Mouse (Mus musculus): ENCODE measurements around the gene Prkd2. TPM values are rescaled to one million over a fixed set of nuclear protein-coding genes. Genes with fewer than 3 reads are reported as not detected.
A peak's percentile ranks its signal among the peaks of the same experiment; 100 is the strongest.

The Prkd2 gene
- polyA plus RNA-seq, 1 experiment from 2014 or later, result 11.0 TPM

DNA sequence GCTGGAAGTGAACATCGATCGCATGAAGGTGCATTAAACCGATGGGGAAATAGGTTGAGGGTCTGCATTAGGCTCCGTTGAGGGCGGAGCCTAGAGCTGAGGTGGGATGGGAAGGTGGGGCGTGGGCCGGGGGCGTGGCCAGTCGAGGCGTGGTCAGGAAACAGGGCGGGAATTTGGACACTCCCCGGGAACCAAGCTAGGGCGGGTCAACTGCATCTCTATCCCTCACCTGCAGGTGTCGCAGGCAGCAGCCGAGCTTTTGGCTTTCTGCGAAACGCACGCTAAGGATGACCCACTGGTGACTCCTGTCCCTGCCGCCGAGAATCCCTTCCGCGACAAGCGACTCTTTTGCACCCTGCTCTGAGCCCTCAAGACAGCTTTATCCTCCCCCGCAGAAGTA lies 52.3 kb downstream of the Prkd2 start:
- DNase-seq (ENCODE audit: low spot score) (peak; percentile 91), ATAC-seq (replicated peaks; ENCODE audit: low FRiP score) (peak; percentile 63)
- Histone ChIP-seq H3K36me3 (ENCODE audit: control insufficient read depth, insufficient read depth, low read length) (no peaks in the 10 kb centered on the region), H3K4me1 (replicated peaks; ENCODE audit: control insufficient read depth, insufficient read depth, low read length) (peaks cover 24% of the 10 kb centered on the region), H3K4me2 (ENCODE audit: low read depth, low read length, severe bottlenecking) (peak overlapping the region; percentile 53), H3K27me3 (ENCODE audit: control insufficient read depth, insufficient read depth, low read length) (peaks cover 28% of the 10 kb centered on the region), H3K9me3 (ENCODE audit: control insufficient read depth, low read length) (no peaks in the 10 kb centered on the region), H3K9ac (ENCODE audit: low read length) (peak overlapping the region; percentile 39; the same call in 1 of the 2 replicates), H3K4me3 (ENCODE audit: low read depth, low read length) (peak overlapping the region; percentile 19), H3K27ac (ENCODE audit: low read depth, low read length) (peak overlapping the region; percentile 46)
- under 1% methylated on average over 24 of the region's 24 CpGs for WGBS

GRCm38 (mm10) chr7:16895511-16895910 lies 52.8 kb downstream of the Prkd2 start:
- Histone ChIP-seq H3K27me3 (ENCODE audit: control insufficient read depth, insufficient read depth, low read length) (peaks cover 26% of the 10 kb centered on the region), H3K4me1 (replicated peaks; ENCODE audit: control insufficient read depth, insufficient read depth, low read length) (peaks cover 26% of the 10 kb centered on the region), H3K36me3 (ENCODE audit: control insufficient read depth, insufficient read depth, low read length) (no peaks in the 10 kb centered on the region), H3K4me2 (ENCODE audit: low read depth, low read length, severe bottlenecking) (peak overlapping the region; percentile 53; the same call in 1 of the 2 replicates), H3K27ac (ENCODE audit: low read depth, low read length) (no peak overlapping the region), H3K4me3 (ENCODE audit: low read depth, low read length) (peak overlapping the region; percentile 19), H3K9ac (ENCODE audit: low read length) (peak overlapping the region; percentile 39; the same call in 1 of the 2 replicates), H3K9me3 (ENCODE audit: control insufficient read depth, low read length) (no peaks in the 10 kb centered on the region)
- 31% methylated on average over 10 of the region's 10 CpGs for WGBS
- ATAC-seq (replicated peaks; ENCODE audit: low FRiP score), result no peak
- no peak for DNase-seq (ENCODE audit: low spot score)

- no peak overlapping the region for H3K4me3 ChIP-seq (ENCODE audit: low read depth, low read length)
- no peak for DNase-seq (ENCODE audit: low spot score)
- H3K4me1 ChIP-seq (replicated peaks; ENCODE audit: control insufficient read depth, insufficient read depth, low read length), result peaks cover 4% of the 10 kb centered on the region; the same call in 1 of the 2 replicates
- no peak overlapping the region for H3K4me2 ChIP-seq (ENCODE audit: low read depth, low read length, severe bottlenecking)
- H3K27ac ChIP-seq (ENCODE audit: low read depth, low read length), result no peak overlapping the region
- H3K9ac ChIP-seq (ENCODE audit: low read length), result no peak overlapping the region
- H3K36me3 ChIP-seq (ENCODE audit: control insufficient read depth, insufficient read depth, low read length), result no peaks in the 10 kb centered on the region
- no peaks in the 10 kb centered on the region for H3K9me3 ChIP-seq (ENCODE audit: control insufficient read depth, low read length)
- WGBS, result 25% methylated on average over 5 of the region's 5 CpGs
- no peak for ATAC-seq (replicated peaks; ENCODE audit: low FRiP score)
- no peaks in the 10 kb centered on the region for H3K27me3 ChIP-seq (ENCODE audit: control insufficient read depth, insufficient read depth, low read length)
These were observed 57.8 kb downstream of the Prkd2 start for GRCm38 (mm10) chr7:16900526-16900925.

GRCm38 (mm10) chr7:16903439-16903955 lies 60.8 kb downstream of the Prkd2 start:
- no peak for DNase-seq (ENCODE audit: low spot score)
- Histone ChIP-seq H3K4me2 (ENCODE audit: low read depth, low read length, severe bottlenecking) (no peak overlapping the region), H3K9ac (ENCODE audit: low read length) (no peak overlapping the region), H3K27ac (ENCODE audit: low read depth, low read length) (no peak overlapping the region), H3K27me3 (ENCODE audit: control insufficient read depth, insufficient read depth, low read length) (no peaks in the 10 kb centered on the region), H3K9me3 (ENCODE audit: control insufficient read depth, low read length) (no peaks in the 10 kb centered on the region), H3K4me1 (replicated peaks; ENCODE audit: control insufficient read depth, insufficient read depth, low read length) (peaks cover 8% of the 10 kb centered on the region; the same call in 1 of the 2 replicates), H3K36me3 (ENCODE audit: control insufficient read depth, insufficient read depth, low read length) (no peaks in the 10 kb centered on the region), H3K4me3 (ENCODE audit: low read depth, low read length) (no peak overlapping the region)
- ATAC-seq (replicated peaks; ENCODE audit: low FRiP score), result no peak
- 91% methylated on average over 2 of the region's 2 CpGs for WGBS

DNA sequence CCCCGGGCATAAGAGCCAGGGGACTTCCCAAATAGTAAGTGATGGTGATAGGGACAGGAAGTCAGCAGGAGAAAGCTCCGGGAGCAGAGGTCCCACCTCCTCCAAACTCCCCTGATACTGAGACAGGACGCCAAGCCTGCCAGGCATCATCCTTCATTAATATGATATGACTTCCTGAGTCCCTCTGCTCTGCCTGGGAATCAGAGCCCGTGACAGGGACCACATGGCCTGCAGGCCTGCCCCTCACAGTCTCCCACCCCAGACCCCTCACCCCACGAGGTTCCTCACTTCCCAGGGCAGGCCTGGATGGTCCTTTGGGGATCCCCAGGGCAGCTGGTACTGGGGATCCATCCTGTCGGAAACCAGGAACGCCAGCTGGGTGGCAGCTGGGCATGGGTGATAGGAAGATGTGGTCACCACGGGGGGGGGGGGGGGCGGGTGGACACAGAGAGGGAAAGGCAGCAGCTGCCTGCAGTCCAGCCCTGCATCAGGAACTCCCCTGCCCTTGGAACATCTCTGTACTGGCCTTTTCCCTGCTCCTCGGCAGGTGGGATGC lies 61.5 kb downstream of the Prkd2 start:
- 71% methylated on average over 8 of the region's 10 CpGs for WGBS
- H3K4me3 ChIP-seq (ENCODE audit: low read depth, low read length), result no peak overlapping the region
- DNase-seq (ENCODE audit: low spot score), result no peak
- no peak overlapping the region for H3K9ac ChIP-seq (ENCODE audit: low read length)
- no peaks in the 10 kb centered on the region for H3K9me3 ChIP-seq (ENCODE audit: control insufficient read depth, low read length)
- H3K4me1 ChIP-seq (replicated peaks; ENCODE audit: control insufficient read depth, insufficient read depth, low read length), result peaks cover 8% of the 10 kb centered on the region; the same call in 1 of the 2 replicates
- ATAC-seq (replicated peaks; ENCODE audit: low FRiP score), result no peak
- H3K27ac ChIP-seq (ENCODE audit: low read depth, low read length), result no peak overlapping the region
- H3K36me3 ChIP-seq (ENCODE audit: control insufficient read depth, insufficient read depth, low read length), result no peaks in the 10 kb centered on the region
- H3K27me3 ChIP-seq (ENCODE audit: control insufficient read depth, insufficient read depth, low read length), result no peaks in the 10 kb centered on the region
- H3K4me2 ChIP-seq (ENCODE audit: low read depth, low read length, severe bottlenecking), result no peak overlapping the region

- WGBS, result 62% methylated on average over 9 of the region's 9 CpGs
- Histone ChIP-seq H3K27ac (ENCODE audit: low read depth, low read length) (no peak overlapping the region), H3K4me3 (ENCODE audit: low read depth, low read length) (no peak overlapping the region), H3K4me2 (ENCODE audit: low read depth, low read length, severe bottlenecking) (no peak overlapping the region), H3K36me3 (ENCODE audit: control insufficient read depth, insufficient read depth, low read length) (no peaks in the 10 kb centered on the region), H3K9me3 (ENCODE audit: control insufficient read depth, low read length) (no peaks in the 10 kb centered on the region), H3K4me1 (replicated peaks; ENCODE audit: control insufficient read depth, insufficient read depth, low read length) (peaks cover 6% of the 10 kb centered on the region; the same call in 1 of the 2 replicates), H3K9ac (ENCODE audit: low read length) (no peak overlapping the region; the same call in 1 of the 2 replicates), H3K27me3 (ENCODE audit: control insufficient read depth, insufficient read depth, low read length) (no peaks in the 10 kb centered on the region)
- ATAC-seq (replicated peaks; ENCODE audit: low FRiP score), result 0 out of 2 replicates have a peak, but pooled peaks have one; percentile 23
- no peak for DNase-seq (ENCODE audit: low spot score)
These were observed 62.9 kb downstream of the Prkd2 start for GRCm38 (mm10) chr7:16905491-16906021.

DNA sequence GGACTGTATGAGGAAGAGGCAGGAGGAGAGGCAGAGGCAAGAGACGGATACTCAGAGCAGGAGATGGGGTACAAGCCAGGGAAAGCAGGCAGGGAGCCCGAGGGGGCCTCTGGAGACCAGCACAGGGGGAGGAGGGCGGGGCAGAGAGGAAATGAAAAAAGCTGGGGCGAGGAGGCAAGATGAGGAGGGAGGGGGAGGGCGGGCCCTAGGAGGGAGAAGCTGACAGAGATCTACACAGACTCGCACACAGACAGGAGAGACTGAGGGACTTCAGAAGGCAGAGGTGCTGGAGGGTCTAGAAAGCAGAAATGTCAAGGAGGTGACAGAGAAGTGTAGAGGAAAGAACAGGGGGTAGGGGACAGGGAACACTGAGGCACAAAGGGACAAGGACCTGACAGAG lies 63.6 kb downstream of the Prkd2 start, which contains the start of gene Ptgir:
TSS of gene Ptgir (plus strand) at position 210 of the 400 bp plus-strand sequence.
- Histone ChIP-seq H3K4me2 (ENCODE audit: low read depth, low read length, severe bottlenecking) (no peak within 1 kb of the TSS), H3K9me3 (ENCODE audit: control insufficient read depth, low read length) (no peaks in the 10 kb centered on the region), H3K4me1 (replicated peaks; ENCODE audit: control insufficient read depth, insufficient read depth, low read length) (peaks cover 6% of the 10 kb centered on the region; the same call in 1 of the 2 replicates), H3K36me3 (ENCODE audit: control insufficient read depth, insufficient read depth, low read length) (no peaks in the 10 kb centered on the region), H3K27ac (ENCODE audit: low read depth, low read length) (no peak within 1 kb of the TSS), H3K27me3 (ENCODE audit: control insufficient read depth, insufficient read depth, low read length) (no peaks in the 10 kb centered on the region), H3K4me3 (ENCODE audit: low read depth, low read length) (no peak within 1 kb of the TSS), H3K9ac (ENCODE audit: low read length) (no peak within 1 kb of the TSS; the same call in 1 of the 2 replicates)
- ATAC-seq (replicated peaks; ENCODE audit: low FRiP score), result no peak
- no peak for DNase-seq (ENCODE audit: low spot score)
- 11% methylated on average over 6 of the region's 6 CpGs for WGBS

- Histone ChIP-seq H3K4me1 (replicated peaks; ENCODE audit: control insufficient read depth, insufficient read depth, low read length) (peaks cover 4% of the 10 kb centered on the region; the same call in 1 of the 2 replicates), H3K27me3 (ENCODE audit: control insufficient read depth, insufficient read depth, low read length) (no peaks in the 10 kb centered on the region), H3K36me3 (ENCODE audit: control insufficient read depth, insufficient read depth, low read length) (no peaks in the 10 kb centered on the region), H3K4me3 (ENCODE audit: low read depth, low read length) (no peak overlapping the region), H3K4me2 (ENCODE audit: low read depth, low read length, severe bottlenecking) (no peak overlapping the region), H3K9me3 (ENCODE audit: control insufficient read depth, low read length) (no peaks in the 10 kb centered on the region), H3K27ac (ENCODE audit: low read depth, low read length) (no peak overlapping the region), H3K9ac (ENCODE audit: low read length) (no peak overlapping the region)
- ATAC-seq (replicated peaks; ENCODE audit: low FRiP score) (no peak), DNase-seq (ENCODE audit: low spot score) (no peak)
- 92% methylated on average over 41 of the region's 41 CpGs for WGBS
These were observed 64.3 kb downstream of the Prkd2 start for GRCm38 (mm10) chr7:16906889-16907559.
